Mouse (Mus musculus): ENCODE measurements at regions not wholly inside any gene's neighbourhood (a gene's known extent, or its start where the extent isn't known, plus 50 kb on each side); places are given as distances from the start of the nearest gene placed in this dataset.
A peak's percentile ranks its signal among the peaks of the same experiment; 100 is the strongest.

GRCm38 (mm10) chr2:75000368-75000796 lies 174.8 kb downstream of the Mtx2 start:
- ATAC-seq (ENCODE audit: low FRiP score, low TSS enrichment), result peak; percentile 90
- H3K4me2 ChIP-seq (replicated peaks; ENCODE audit: low read depth, low read length), result no peak overlapping the region; the same call in 1 of the 2 replicates
- H3K4me1 ChIP-seq (ENCODE audit: control insufficient read depth, insufficient read depth, low read length), result peaks cover 6% of the 10 kb centered on the region; the same call in 1 of the 2 replicates
- no peaks in the 10 kb centered on the region for H3K27me3 ChIP-seq (ENCODE audit: control insufficient read depth, insufficient read depth, low read length)
- no peaks in the 10 kb centered on the region for H3K9me3 ChIP-seq (ENCODE audit: control insufficient read depth, low read length)
- no peak overlapping the region for H3K9ac ChIP-seq (ENCODE audit: low read depth, low read length)
- H3K4me3 ChIP-seq (ENCODE audit: low read length), result no peak overlapping the region
- peak overlapping the region; percentile 81 for H3K27ac ChIP-seq (ENCODE audit: low read depth, low read length)
- H3K36me3 ChIP-seq (ENCODE audit: control insufficient read depth, insufficient read depth, low read length), result no peaks in the 10 kb centered on the region
- 15% methylated on average over 10 of the region's 10 CpGs for WGBS

- Histone ChIP-seq H3K4me3 (ENCODE audit: low read length) (no peak overlapping the region), H3K4me2 (replicated peaks; ENCODE audit: low read depth, low read length) (no peak overlapping the region), H3K4me1 (ENCODE audit: control insufficient read depth, insufficient read depth, low read length) (peaks cover 6% of the 10 kb centered on the region; the same call in 1 of the 2 replicates), H3K36me3 (ENCODE audit: control insufficient read depth, insufficient read depth, low read length) (no peaks in the 10 kb centered on the region), H3K27ac (ENCODE audit: low read depth, low read length) (no peak overlapping the region), H3K9me3 (ENCODE audit: control insufficient read depth, low read length) (no peaks in the 10 kb centered on the region), H3K9ac (ENCODE audit: low read depth, low read length) (no peak overlapping the region), H3K27me3 (ENCODE audit: control insufficient read depth, insufficient read depth, low read length) (no peaks in the 10 kb centered on the region)
- WGBS, result 76% methylated on average over 12 of the region's 12 CpGs
- no peak for ATAC-seq (ENCODE audit: low FRiP score, low TSS enrichment)
Measured at GRCm38 (mm10) chr2:75002562-75002961, 177.0 kb downstream of the Mtx2 start.

- no peak overlapping the region for H3K4me3 ChIP-seq (ENCODE audit: low read length)
- no peak overlapping the region for H3K27ac ChIP-seq (ENCODE audit: low read depth, low read length)
- no peak overlapping the region for H3K9ac ChIP-seq (ENCODE audit: low read depth, low read length)
- ATAC-seq (ENCODE audit: low FRiP score, low TSS enrichment), result no peak
- 89% methylated on average over 1 of the region's 1 CpGs for WGBS
- no peaks in the 10 kb centered on the region for H3K9me3 ChIP-seq (ENCODE audit: control insufficient read depth, low read length)
- no peaks in the 10 kb centered on the region for H3K36me3 ChIP-seq (ENCODE audit: control insufficient read depth, insufficient read depth, low read length)
- H3K4me2 ChIP-seq (replicated peaks; ENCODE audit: low read depth, low read length), result no peak overlapping the region
- H3K4me1 ChIP-seq (ENCODE audit: control insufficient read depth, insufficient read depth, low read length), result 0 out of 2 replicates have a peak, but pooled peaks cover 9% of the 10 kb centered on the region
- no peaks in the 10 kb centered on the region for H3K27me3 ChIP-seq (ENCODE audit: control insufficient read depth, insufficient read depth, low read length)
Measured at GRCm38 (mm10) chr2:75008116-75008515, 182.5 kb downstream of the Mtx2 start.

GRCm38 (mm10) chr2:75010647-75011046 lies 185.0 kb downstream of the Mtx2 start:
- H3K4me3 ChIP-seq (ENCODE audit: low read length), result no peak overlapping the region
- 27% methylated on average over 7 of the region's 7 CpGs for WGBS
- H3K4me2 ChIP-seq (replicated peaks; ENCODE audit: low read depth, low read length), result no peak overlapping the region
- no peaks in the 10 kb centered on the region for H3K9me3 ChIP-seq (ENCODE audit: control insufficient read depth, low read length)
- ATAC-seq (ENCODE audit: low FRiP score, low TSS enrichment), result no peak
- no peaks in the 10 kb centered on the region for H3K36me3 ChIP-seq (ENCODE audit: control insufficient read depth, insufficient read depth, low read length)
- 0 out of 2 replicates have a peak, but pooled peaks cover 9% of the 10 kb centered on the region for H3K4me1 ChIP-seq (ENCODE audit: control insufficient read depth, insufficient read depth, low read length)
- H3K27me3 ChIP-seq (ENCODE audit: control insufficient read depth, insufficient read depth, low read length), result no peaks in the 10 kb centered on the region
- H3K27ac ChIP-seq (ENCODE audit: low read depth, low read length), result no peak overlapping the region
- H3K9ac ChIP-seq (ENCODE audit: low read depth, low read length), result no peak overlapping the region

GRCm38 (mm10) chr2:75012046-75012445 lies 186.4 kb downstream of the Mtx2 start:
- Histone ChIP-seq H3K4me3 (ENCODE audit: low read length) (no peak overlapping the region), H3K9me3 (ENCODE audit: control insufficient read depth, low read length) (no peaks in the 10 kb centered on the region), H3K4me1 (ENCODE audit: control insufficient read depth, insufficient read depth, low read length) (0 out of 2 replicates have a peak, but pooled peaks cover 9% of the 10 kb centered on the region), H3K36me3 (ENCODE audit: control insufficient read depth, insufficient read depth, low read length) (no peaks in the 10 kb centered on the region), H3K27me3 (ENCODE audit: control insufficient read depth, insufficient read depth, low read length) (no peaks in the 10 kb centered on the region), H3K4me2 (replicated peaks; ENCODE audit: low read depth, low read length) (peak overlapping the region; percentile 12; the same call in 1 of the 2 replicates), H3K9ac (ENCODE audit: low read depth, low read length) (no peak overlapping the region), H3K27ac (ENCODE audit: low read depth, low read length) (no peak overlapping the region)
- WGBS, result 35% methylated on average over 8 of the region's 8 CpGs
- ATAC-seq (ENCODE audit: low FRiP score, low TSS enrichment), result no peak

GRCm38 (mm10) chr2:75014994-75015728 lies 189.6 kb downstream of the Mtx2 start:
- Histone ChIP-seq H3K9me3 (ENCODE audit: control insufficient read depth, low read length) (no peaks in the 10 kb centered on the region), H3K27me3 (ENCODE audit: control insufficient read depth, insufficient read depth, low read length) (no peaks in the 10 kb centered on the region), H3K36me3 (ENCODE audit: control insufficient read depth, insufficient read depth, low read length) (no peaks in the 10 kb centered on the region), H3K4me1 (ENCODE audit: control insufficient read depth, insufficient read depth, low read length) (0 out of 2 replicates have a peak, but pooled peaks cover 9% of the 10 kb centered on the region), H3K27ac (ENCODE audit: low read depth, low read length) (no peak overlapping the region), H3K9ac (ENCODE audit: low read depth, low read length) (no peak overlapping the region), H3K4me2 (replicated peaks; ENCODE audit: low read depth, low read length) (no peak overlapping the region), H3K4me3 (ENCODE audit: low read length) (no peak overlapping the region)
- ATAC-seq (ENCODE audit: low FRiP score, low TSS enrichment), result no peak
- WGBS, result 55% methylated on average over 16 of the region's 16 CpGs

- Histone ChIP-seq H3K36me3 (ENCODE audit: control insufficient read depth, insufficient read depth, low read length) (no peaks in the 10 kb centered on the region), H3K27me3 (ENCODE audit: control insufficient read depth, insufficient read depth, low read length) (no peaks in the 10 kb centered on the region), H3K9ac (ENCODE audit: low read depth, low read length) (no peak overlapping the region), H3K4me3 (ENCODE audit: low read length) (no peak overlapping the region), H3K9me3 (ENCODE audit: control insufficient read depth, low read length) (no peaks in the 10 kb centered on the region), H3K4me1 (ENCODE audit: control insufficient read depth, insufficient read depth, low read length) (0 out of 2 replicates have a peak, but pooled peaks cover 5% of the 10 kb centered on the region), H3K4me2 (replicated peaks; ENCODE audit: low read depth, low read length) (no peak overlapping the region), H3K27ac (ENCODE audit: low read depth, low read length) (no peak overlapping the region)
- ATAC-seq (ENCODE audit: low FRiP score, low TSS enrichment), result no peak
- 83% methylated on average over 7 of the region's 7 CpGs for WGBS
Measured at GRCm38 (mm10) chr2:75019459-75019858, 193.9 kb downstream of the Mtx2 start.

- no peak; the same call in 1 of the 2 replicates for ATAC-seq (ENCODE audit: low FRiP score, low TSS enrichment)
- no peak overlapping the region for H3K4me3 ChIP-seq (ENCODE audit: low read length)
- no peaks in the 10 kb centered on the region for H3K9me3 ChIP-seq (ENCODE audit: control insufficient read depth, low read length)
- 18% methylated on average over 7 of the region's 7 CpGs for WGBS
- 0 out of 2 replicates have a peak, but pooled peaks cover 5% of the 10 kb centered on the region for H3K4me1 ChIP-seq (ENCODE audit: control insufficient read depth, insufficient read depth, low read length)
- H3K27me3 ChIP-seq (ENCODE audit: control insufficient read depth, insufficient read depth, low read length), result no peaks in the 10 kb centered on the region
- H3K4me2 ChIP-seq (replicated peaks; ENCODE audit: low read depth, low read length), result no peak overlapping the region
- no peak overlapping the region for H3K9ac ChIP-seq (ENCODE audit: low read depth, low read length)
- no peak overlapping the region for H3K27ac ChIP-seq (ENCODE audit: low read depth, low read length)
- H3K36me3 ChIP-seq (ENCODE audit: control insufficient read depth, insufficient read depth, low read length), result no peaks in the 10 kb centered on the region
Measured at GRCm38 (mm10) chr2:75021639-75022038, 196.0 kb downstream of the Mtx2 start.

GRCm38 (mm10) chr2:75028151-75028550 lies 202.5 kb downstream of the Mtx2 start:
- no peaks in the 10 kb centered on the region for H3K27me3 ChIP-seq (ENCODE audit: control insufficient read depth, insufficient read depth, low read length)
- no peak overlapping the region for H3K9ac ChIP-seq (ENCODE audit: low read depth, low read length)
- ATAC-seq (ENCODE audit: low FRiP score, low TSS enrichment), result no peak
- H3K9me3 ChIP-seq (ENCODE audit: control insufficient read depth, low read length), result no peaks in the 10 kb centered on the region
- H3K4me3 ChIP-seq (ENCODE audit: low read length), result no peak overlapping the region
- H3K4me1 ChIP-seq (ENCODE audit: control insufficient read depth, insufficient read depth, low read length), result peaks cover 7% of the 10 kb centered on the region
- H3K27ac ChIP-seq (ENCODE audit: low read depth, low read length), result no peak overlapping the region
- no peak overlapping the region for H3K4me2 ChIP-seq (replicated peaks; ENCODE audit: low read depth, low read length)
- WGBS, result 84% methylated on average over 10 of the region's 10 CpGs
- no peaks in the 10 kb centered on the region for H3K36me3 ChIP-seq (ENCODE audit: control insufficient read depth, insufficient read depth, low read length)
